Mouse (Mus musculus): Measurements from ENCODE around the gene Xrcc4. TPM values are rescaled to one million over a fixed set of nuclear protein-coding genes. Genes with fewer than 3 reads are reported as not detected.
"Not testable (repeated sequence)": the region's sequence is repeated elsewhere in the genome, so short reads cannot be mapped to it uniquely, and the experiment has no call there.

Gene Xrcc4
- polyA plus RNA-seq, 1 experiment from 2014 or later, result 9.7 TPM

DNA sequence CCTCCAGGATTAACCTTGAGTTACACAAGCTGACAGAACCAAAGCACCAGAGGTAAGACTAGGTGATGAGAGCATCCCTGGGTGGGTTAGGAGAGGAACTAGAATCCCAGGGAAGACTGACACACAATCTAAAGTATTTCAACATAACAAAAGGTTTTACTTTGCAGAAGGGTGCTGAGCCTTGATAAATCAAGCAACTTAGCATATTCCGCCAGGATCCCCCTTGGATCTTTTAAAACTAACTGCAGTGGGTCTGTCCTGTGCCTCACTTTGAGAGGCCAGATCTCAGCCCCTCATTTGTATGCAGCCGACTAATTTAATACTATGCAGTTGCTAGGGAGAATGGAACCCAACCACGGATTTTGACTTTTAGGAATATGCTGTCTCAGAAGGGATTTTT lies 309.1 kb downstream of the Xrcc4 start:
- H3K36me3 ChIP-seq, result no peaks in the 10 kb centered on the region
- WGBS, result 54% methylated on average over 3 of the region's 3 CpGs
- H3K4me1 ChIP-seq, result peaks cover 21% of the 10 kb centered on the region
- no peak for DNase-seq (ENCODE audit: low spot score)
- H3K27me3 ChIP-seq (ENCODE audit: low read depth, poor library complexity, severe bottlenecking), result no peaks in the 10 kb centered on the region
- no peak overlapping the region for H3K4me3 ChIP-seq
- H3K9me3 ChIP-seq (replicated peaks), result no peaks in the 10 kb centered on the region
- H3K27ac ChIP-seq (replicated peaks), result no peak overlapping the region

- no peak overlapping the region for H3K4me3 ChIP-seq
- peaks cover 21% of the 10 kb centered on the region for H3K4me1 ChIP-seq
- DNase-seq (ENCODE audit: low spot score), result peak; percentile 55
- no peaks in the 10 kb centered on the region for H3K9me3 ChIP-seq (replicated peaks)
- WGBS, result 63% methylated on average over 7 of the region's 7 CpGs
- no peaks in the 10 kb centered on the region for H3K36me3 ChIP-seq
- no peaks in the 10 kb centered on the region for H3K27me3 ChIP-seq (ENCODE audit: low read depth, poor library complexity, severe bottlenecking)
- H3K27ac ChIP-seq (replicated peaks), result no peak overlapping the region
Measured at GRCm38 (mm10) chr13:89779208-89779911, 310.0 kb downstream of the Xrcc4 start.

- Histone ChIP-seq H3K4me3 (no peak overlapping the region), H3K9me3 (replicated peaks) (no peaks in the 10 kb centered on the region), H3K4me1 (peaks cover 21% of the 10 kb centered on the region), H3K27ac (replicated peaks) (no peak overlapping the region), H3K36me3 (no peaks in the 10 kb centered on the region), H3K27me3 (ENCODE audit: low read depth, poor library complexity, severe bottlenecking) (no peaks in the 10 kb centered on the region)
- no peak for DNase-seq (ENCODE audit: low spot score)
- 29% methylated on average over 1 of the region's 1 CpGs for WGBS
Measured at GRCm38 (mm10) chr13:89777764-89778163, 311.6 kb downstream of the Xrcc4 start.

GRCm38 (mm10) chr13:89777146-89777545 lies 312.3 kb downstream of the Xrcc4 start:
- peaks cover 21% of the 10 kb centered on the region for H3K4me1 ChIP-seq
- H3K9me3 ChIP-seq (replicated peaks), result no peaks in the 10 kb centered on the region
- DNase-seq (ENCODE audit: low spot score), result no peak
- H3K36me3 ChIP-seq, result no peaks in the 10 kb centered on the region
- H3K27me3 ChIP-seq (ENCODE audit: low read depth, poor library complexity, severe bottlenecking), result no peaks in the 10 kb centered on the region
- no peak overlapping the region for H3K4me3 ChIP-seq
- H3K27ac ChIP-seq (replicated peaks), result no peak overlapping the region
- 84% methylated on average over 1 of the region's 1 CpGs for WGBS

- 75% methylated on average over 1 of the region's 1 CpGs for whole genome bisulfite sequencing
- no peaks in the 10 kb centered on the region for H3K9me3 ChIP-seq (replicated peaks)
- no peak for DNase-seq (ENCODE audit: low spot score)
- no peak overlapping the region for H3K4me3 ChIP-seq
- H3K27me3 ChIP-seq (ENCODE audit: low read depth, poor library complexity, severe bottlenecking), result no peaks in the 10 kb centered on the region
- no peaks in the 10 kb centered on the region for H3K36me3 ChIP-seq
- no peak overlapping the region for H3K27ac ChIP-seq (replicated peaks)
- no peaks in the 10 kb centered on the region for H3K4me1 ChIP-seq
Measured at GRCm38 (mm10) chr13:89766551-89766950, 322.9 kb downstream of the Xrcc4 start.

DNA sequence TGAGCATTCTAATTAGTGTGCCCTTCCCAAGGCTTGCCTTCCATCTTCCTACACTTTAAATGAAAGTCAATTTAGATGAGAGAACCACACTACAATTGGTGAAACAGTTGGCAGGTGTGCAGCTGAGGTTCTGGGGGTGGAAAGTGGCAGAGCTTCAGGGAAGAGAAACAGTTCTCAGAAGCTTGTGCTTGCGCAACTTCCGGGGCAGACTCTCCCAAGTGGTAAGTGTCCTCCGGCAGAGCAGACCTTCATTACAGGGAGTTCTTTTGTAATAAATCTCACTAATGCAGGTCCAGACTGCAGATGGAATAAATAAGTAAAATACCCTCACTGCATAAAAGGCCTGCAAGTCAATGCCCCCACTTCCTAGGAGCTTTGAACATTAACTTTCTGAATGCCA lies 323.4 kb downstream of the Xrcc4 start:
- H3K27me3 ChIP-seq (ENCODE audit: low read depth, poor library complexity, severe bottlenecking), result no peaks in the 10 kb centered on the region
- H3K27ac ChIP-seq (replicated peaks), result no peak overlapping the region
- H3K4me1 ChIP-seq, result no peaks in the 10 kb centered on the region
- H3K9me3 ChIP-seq (replicated peaks), result no peaks in the 10 kb centered on the region
- no peaks in the 10 kb centered on the region for H3K36me3 ChIP-seq
- no peak overlapping the region for H3K4me3 ChIP-seq
- 93% methylated on average over 3 of the region's 3 CpGs for WGBS
- no peak for DNase-seq (ENCODE audit: low spot score)

DNA sequence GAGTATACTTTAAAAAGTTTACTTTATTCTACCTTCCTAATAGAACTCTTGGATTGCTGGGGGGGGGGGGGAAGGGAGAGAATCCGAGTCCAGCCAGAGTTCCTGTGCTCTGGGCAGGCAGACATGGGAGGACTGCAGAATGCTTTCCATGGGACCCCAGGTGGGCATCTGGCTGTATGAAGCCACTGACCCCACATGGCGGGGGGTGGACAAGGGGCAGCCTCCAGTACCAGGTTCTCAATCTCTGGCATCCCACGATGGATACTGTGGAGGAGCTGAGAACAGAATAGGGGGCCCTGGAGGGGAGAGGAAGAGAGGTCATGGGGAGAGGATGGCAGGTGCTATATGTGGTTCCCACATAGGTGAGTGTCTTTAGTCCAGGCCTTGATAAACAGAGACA lies 327.1 kb downstream of the Xrcc4 start:
- DNase-seq (ENCODE audit: low spot score), result no peak
- no peaks in the 10 kb centered on the region for H3K9me3 ChIP-seq (replicated peaks)
- H3K4me3 ChIP-seq, result no peak overlapping the region
- no peaks in the 10 kb centered on the region for H3K4me1 ChIP-seq
- no peaks in the 10 kb centered on the region for H3K27me3 ChIP-seq (ENCODE audit: low read depth, poor library complexity, severe bottlenecking)
- H3K27ac ChIP-seq (replicated peaks), result no peak overlapping the region
- no peaks in the 10 kb centered on the region for H3K36me3 ChIP-seq
- 72% methylated on average over 3 of the region's 3 CpGs for WGBS

DNA sequence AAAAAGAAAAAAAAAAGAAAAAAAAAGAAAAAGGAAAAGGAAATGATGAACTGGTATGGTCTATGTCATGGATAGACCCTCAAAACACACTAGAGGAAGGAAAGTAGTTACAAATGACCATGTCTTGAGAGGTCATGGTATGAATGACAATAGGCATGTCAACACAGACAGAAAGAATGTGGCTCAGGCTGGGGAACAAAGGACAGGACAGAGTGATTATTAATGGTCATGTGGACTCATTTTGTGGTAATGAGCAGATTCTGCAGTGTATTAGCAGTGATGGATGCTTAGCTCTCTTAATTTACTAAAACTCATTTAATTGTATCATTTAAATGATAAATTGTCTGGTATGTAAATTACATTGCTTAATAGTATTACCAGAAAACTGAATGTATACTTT lies 333.1 kb downstream of the Xrcc4 start:
- H3K36me3 ChIP-seq, result no peaks in the 10 kb centered on the region

GRCm38 (mm10) chr13:89750562-89750961 lies 338.8 kb downstream of the Xrcc4 start:
- H3K27ac ChIP-seq (replicated peaks); H3K4me1 ChIP-seq; H3K4me3 ChIP-seq; H3K9me3 ChIP-seq (replicated peaks); H3K36me3 ChIP-seq; DNase-seq (ENCODE audit: low spot score): not testable (repeated sequence)
- WGBS, result 27% methylated on average over 3 of the region's 3 CpGs
- H3K27me3 ChIP-seq (ENCODE audit: low read depth, poor library complexity, severe bottlenecking), result peaks cover 14% of the 10 kb centered on the region; the same call in 1 of the 2 replicates

More for the DNA sequence above, 333.1 kb downstream of the Xrcc4 start:
- no peak for DNase-seq (ENCODE audit: low spot score)
- H3K27ac ChIP-seq (replicated peaks), result no peak overlapping the region
- H3K27me3 ChIP-seq (ENCODE audit: low read depth, poor library complexity, severe bottlenecking), result no peaks in the 10 kb centered on the region
- H3K4me3 ChIP-seq, result no peak overlapping the region
- H3K9me3 ChIP-seq (replicated peaks), result no peaks in the 10 kb centered on the region
- H3K4me1 ChIP-seq, result no peaks in the 10 kb centered on the region

GRCm38 (mm10) chr13:89743201-89743600 lies 346.2 kb downstream of the Xrcc4 start:
- Histone ChIP-seq H3K27me3 (ENCODE audit: low read depth, poor library complexity, severe bottlenecking) (peaks cover 21% of the 10 kb centered on the region), H3K36me3 (no peaks in the 10 kb centered on the region), H3K4me1 (peaks cover 56% of the 10 kb centered on the region), H3K27ac (replicated peaks) (peak overlapping the region; percentile 86), H3K9me3 (replicated peaks) (no peaks in the 10 kb centered on the region), H3K4me3 (peak overlapping the region; percentile 73)
- no peak for DNase-seq (ENCODE audit: low spot score)
- WGBS, result 2% methylated on average over 8 of the region's 8 CpGs

GRCm38 (mm10) chr13:89742686-89743200 lies 346.7 kb downstream of the Xrcc4 start:
- Histone ChIP-seq H3K4me1 (peaks cover 61% of the 10 kb centered on the region), H3K36me3 (no peaks in the 10 kb centered on the region), H3K4me3 (peak overlapping the region; percentile 73), H3K9me3 (replicated peaks) (no peaks in the 10 kb centered on the region), H3K27me3 (ENCODE audit: low read depth, poor library complexity, severe bottlenecking) (peaks cover 25% of the 10 kb centered on the region), H3K27ac (replicated peaks) (peak overlapping the region; percentile 86)
- no peak for DNase-seq (ENCODE audit: low spot score)
- WGBS, result under 1% methylated on average over 15 of the region's 15 CpGs

DNA sequence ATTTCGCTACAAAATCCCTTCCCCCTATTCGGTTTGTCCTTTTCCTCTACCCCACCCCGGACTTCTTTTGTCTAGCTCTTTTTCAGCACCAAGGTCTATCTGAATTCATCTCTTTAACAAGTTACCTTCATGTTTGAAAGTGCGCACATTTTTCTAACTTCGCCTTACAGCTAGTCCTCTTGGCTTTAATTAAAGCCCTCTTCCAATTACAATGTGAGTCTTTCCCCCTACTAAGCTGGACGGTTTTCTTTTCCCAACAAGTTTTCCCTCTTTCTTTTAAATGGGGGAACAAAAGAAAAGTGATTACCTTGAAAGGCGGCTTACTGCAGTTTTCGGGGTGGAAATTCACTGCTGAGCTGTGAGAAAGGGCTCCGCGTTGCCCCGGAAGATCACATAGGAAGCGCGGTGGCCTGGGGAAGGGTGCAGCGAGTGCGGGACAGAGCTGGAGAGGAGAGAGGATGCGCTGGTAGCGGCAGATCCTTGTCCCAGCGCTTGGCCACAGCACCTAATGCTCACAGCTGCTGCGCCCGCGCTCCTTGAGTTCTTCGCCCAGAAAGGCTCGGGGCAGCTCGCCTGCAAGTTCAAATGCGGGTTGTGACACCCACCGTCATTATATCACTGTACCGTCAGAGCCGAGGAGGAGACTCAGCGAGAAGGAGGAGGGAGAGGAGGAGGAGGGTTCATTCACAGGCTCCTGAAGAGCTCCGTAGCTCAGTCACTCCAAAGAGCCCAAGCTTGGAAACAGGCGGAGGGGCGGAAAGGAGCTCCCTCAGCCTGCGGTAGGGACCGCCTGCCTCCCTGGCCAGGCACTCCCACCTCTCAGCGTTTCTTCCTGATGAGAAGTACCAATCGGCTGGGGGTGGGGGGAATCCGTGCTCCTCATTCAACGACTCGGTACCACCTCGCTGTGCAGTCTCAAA lies 347.4 kb downstream of the Xrcc4 start, which contains the start of gene Vcan:
Gene Vcan, minus strand, starts transcription at position 744 of the 920 bp plus-strand sequence.
- Histone ChIP-seq H3K27me3 (ENCODE audit: low read depth, poor library complexity, severe bottlenecking) (peaks cover 28% of the 10 kb centered on the region), H3K27ac (replicated peaks) (peak within 1 kb of the TSS; percentile 86), H3K9me3 (replicated peaks) (no peaks in the 10 kb centered on the region), H3K4me1 (peaks cover 63% of the 10 kb centered on the region), H3K36me3 (no peaks in the 10 kb centered on the region), H3K4me3 (peak within 1 kb of the TSS; percentile 73)
- WGBS, result under 1% methylated on average over 40 of the region's 40 CpGs
- peak; percentile 79 for DNase-seq (ENCODE audit: low spot score)
